Mouse (Mus musculus) forebrain, embryonic 11.5 days (tissue): ENCODE measurements around the gene Ss18l2. TPM values are rescaled to one million over a fixed set of nuclear protein-coding genes. Genes with fewer than 3 reads are reported as not detected.

Source experiments
- ATAC-seq: fragments of 200-750 bp; cut with Nextera tagmentation; replicated peaks from 2 replicates; pipeline ENCODE4 v1.8.0; 2017; ENCODE audit warnings: moderate TSS enrichment; ENCODE audit not compliant: low FRiP score
- DNase-seq: peaks from one replicate; pipeline ENCODE4 v3.0.0-alpha.2; 2017; ENCODE audit warnings: low spot score
- H3K27ac ChIP-seq: fragments of 300-500 bp; sonication (generic); 2 replicates; pipeline ENCODE4 v1.5.1; 2014; ENCODE audit warnings: low read depth, low read length
- H3K27me3 ChIP-seq: fragments of 300-500 bp; sonication (generic); 2 replicates; pipeline ENCODE4 v1.6.1; 2014; ENCODE audit warnings: mild to moderate bottlenecking, low read length, mixed read lengths; ENCODE audit not compliant: control insufficient read depth, insufficient read depth
- H3K36me3 ChIP-seq: fragments of 300-500 bp; sonication (generic); 2 replicates; pipeline ENCODE4 v1.6.1; 2014; ENCODE audit warnings: mild to moderate bottlenecking, low read length, moderate library complexity, mixed read lengths; ENCODE audit not compliant: control insufficient read depth, insufficient read depth
- H3K4me1 ChIP-seq: fragments of 300-500 bp; sonication (generic); replicated peaks from 2 replicates; pipeline ENCODE4 v1.6.1; 2014; ENCODE audit warnings: low read length, mixed read lengths; ENCODE audit not compliant: control insufficient read depth, insufficient read depth
- H3K4me2 ChIP-seq: fragments of 300-500 bp; sonication (generic); 2 replicates; pipeline ENCODE4 v1.6.1; 2014; ENCODE audit warnings: low read depth, mild to moderate bottlenecking, low read length, moderate library complexity, mixed read lengths; ENCODE audit not compliant: severe bottlenecking
- H3K4me3 ChIP-seq: fragments of 300-500 bp; sonication (generic); 2 replicates; pipeline ENCODE4 v1.5.1; 2014; ENCODE audit warnings: low read depth, low read length
- H3K9ac ChIP-seq: fragments of 300-500 bp; sonication (generic); 2 replicates; pipeline ENCODE4 v1.6.1; 2014; ENCODE audit warnings: low read length
- H3K9me3 ChIP-seq: fragments of 300-500 bp; sonication (generic); 2 replicates; pipeline ENCODE4 v1.6.1; 2016; ENCODE audit warnings: low read length, mixed read lengths; ENCODE audit not compliant: control insufficient read depth
- WGBS: fragments of 180-500 bp; shearing (Covaris S2); extraction: QIAGEN DNeasy Blood & Tissue Kit; methylation state at CpG from one replicate; pipeline ENCODE4 v1.1.7; 2014; 5-methylcytosine and 5-hydroxymethylcytosine counted together
- polyA plus RNA-seq: library from polyadenylated mRNA; unstranded; fragments of >200 nt; fragmentation: Nextera tagmentation; extraction: Ambion mirVana; gene quantifications from 2 replicates; pipeline ENCODE4 v1.2.1, GENCODE M21; 2014

The Ss18l2 gene
- polyA plus RNA-seq, 1 experiment from 2014 or later: 94.3 TPM

DNA sequence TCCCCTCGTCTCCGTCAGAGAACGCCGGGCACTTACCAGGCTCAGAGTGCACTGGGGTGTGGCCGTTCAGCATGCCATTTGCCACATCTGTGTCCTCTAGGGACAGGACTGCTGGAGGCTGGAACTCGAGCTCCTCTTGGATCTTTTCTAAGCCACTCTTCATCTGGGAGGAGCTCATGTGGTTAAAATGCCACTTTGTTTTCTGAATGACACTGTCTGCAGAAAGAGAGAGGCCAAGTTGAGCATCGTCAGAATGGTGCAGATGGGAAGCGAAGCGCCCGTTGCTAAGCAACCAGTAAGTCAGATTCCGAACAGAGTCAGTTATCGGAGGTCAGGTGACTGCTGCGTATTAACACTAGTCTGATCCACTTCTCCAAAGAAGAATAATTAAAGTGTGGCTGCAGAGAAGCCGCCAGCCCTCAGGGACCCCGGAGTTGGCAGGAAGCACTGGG lies 19.9 kb upstream of the Ss18l2 start:
- 80% methylated on average over 15 of the region's 15 CpGs for WGBS
- Histone ChIP-seq H3K4me2 (no peak overlapping the region), H3K9me3 (no peaks in the 10 kb centered on the region), H3K27me3 (no peaks in the 10 kb centered on the region), H3K27ac (no peak overlapping the region), H3K9ac (no peak overlapping the region), H3K4me1 (peaks cover 5% of the 10 kb centered on the region; the same call in 1 of the 2 replicates), H3K36me3 (peaks cover 4% of the 10 kb centered on the region), H3K4me3 (no peak overlapping the region)
- DNase-seq (no peak), ATAC-seq (peak; percentile 64)

GRCm38 (mm10) chr9:121690734-121691133 lies 19.4 kb upstream of the Ss18l2 start:
- Histone ChIP-seq H3K27me3 (no peaks in the 10 kb centered on the region), H3K4me2 (no peak overlapping the region), H3K9ac (no peak overlapping the region), H3K4me1 (peaks cover 5% of the 10 kb centered on the region; the same call in 1 of the 2 replicates), H3K27ac (no peak overlapping the region), H3K36me3 (peaks cover 4% of the 10 kb centered on the region), H3K9me3 (no peaks in the 10 kb centered on the region), H3K4me3 (no peak overlapping the region)
- ATAC-seq (no peak), DNase-seq (no peak)
- 91% methylated on average over 7 of the region's 7 CpGs for WGBS

DNA sequence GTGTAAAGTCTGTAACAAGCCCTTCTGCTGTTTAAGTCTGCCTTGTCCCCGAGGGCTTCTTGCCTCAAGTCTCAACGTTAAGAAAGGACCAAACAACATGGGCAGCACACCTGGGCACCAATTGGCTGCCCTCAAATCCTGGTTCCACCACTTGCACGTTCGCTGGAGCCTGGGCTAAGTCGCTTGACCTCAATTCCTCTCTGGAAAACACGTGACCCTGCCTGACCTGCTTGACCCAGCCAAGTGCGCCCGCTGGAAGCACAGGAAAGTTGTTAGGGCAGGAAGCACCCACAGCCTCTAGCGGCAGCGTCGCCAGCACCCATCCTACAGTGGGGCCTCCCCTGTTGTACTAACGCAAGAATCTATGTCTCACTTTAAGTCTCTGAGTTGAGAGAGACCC lies 15.4 kb upstream of the Ss18l2 start:
- H3K9ac ChIP-seq: no peak overlapping the region
- H3K4me3 ChIP-seq: no peak overlapping the region
- no peak for DNase-seq
- peaks cover 5% of the 10 kb centered on the region; the same call in 1 of the 2 replicates for H3K4me1 ChIP-seq
- no peaks in the 10 kb centered on the region; the same call in 1 of the 2 replicates for H3K36me3 ChIP-seq
- no peak overlapping the region for H3K4me2 ChIP-seq
- no peaks in the 10 kb centered on the region for H3K9me3 ChIP-seq
- H3K27me3 ChIP-seq: no peaks in the 10 kb centered on the region
- WGBS: 78% methylated on average over 12 of the region's 12 CpGs
- no peak overlapping the region for H3K27ac ChIP-seq
- ATAC-seq: no peak

- H3K9me3 ChIP-seq: no peaks in the 10 kb centered on the region
- H3K27ac ChIP-seq: no peak overlapping the region
- H3K4me3 ChIP-seq: no peak overlapping the region
- no peak for DNase-seq
- H3K36me3 ChIP-seq: no peaks in the 10 kb centered on the region; the same call in 1 of the 2 replicates
- no peaks in the 10 kb centered on the region for H3K4me1 ChIP-seq
- no peaks in the 10 kb centered on the region for H3K27me3 ChIP-seq
- H3K9ac ChIP-seq: no peak overlapping the region
- WGBS: 94% methylated on average over 9 of the region's 9 CpGs
- no peak overlapping the region for H3K4me2 ChIP-seq
- ATAC-seq: no peak
These were observed 13.5 kb upstream of the Ss18l2 start for GRCm38 (mm10) chr9:121696626-121697025.

- no peaks in the 10 kb centered on the region; the same call in 1 of the 2 replicates for H3K36me3 ChIP-seq
These were observed 12.7 kb upstream of the Ss18l2 start for GRCm38 (mm10) chr9:121697150-121698049.

GRCm38 (mm10) chr9:121704261-121704645 lies 5.9 kb upstream of the Ss18l2 start:
- H3K9ac ChIP-seq: peak overlapping the region; percentile 83
- H3K9me3 ChIP-seq: no peaks in the 10 kb centered on the region
- DNase-seq (no peak), ATAC-seq (no peak)
- peak overlapping the region; percentile 96 for H3K4me2 ChIP-seq
- 41% methylated on average over 11 of the region's 11 CpGs for WGBS
- peak overlapping the region; percentile 34; the same call in 1 of the 2 replicates for H3K27ac ChIP-seq
- H3K4me1 ChIP-seq: peaks cover 11% of the 10 kb centered on the region; the same call in 1 of the 2 replicates
- H3K27me3 ChIP-seq: no peaks in the 10 kb centered on the region
- H3K4me3 ChIP-seq: peak overlapping the region; percentile 83
- no peaks in the 10 kb centered on the region; the same call in 1 of the 2 replicates for H3K36me3 ChIP-seq

More at GRCm38 (mm10) chr9:121697150-121698049, 12.7 kb upstream of the Ss18l2 start:
- Histone ChIP-seq H3K27ac (no peak overlapping the region), H3K27me3 (no peaks in the 10 kb centered on the region), H3K4me3 (no peak overlapping the region), H3K4me2 (no peak overlapping the region), H3K9ac (no peak overlapping the region), H3K4me1 (no peaks in the 10 kb centered on the region), H3K9me3 (no peaks in the 10 kb centered on the region)
- no peak; the same call in 1 of the 2 replicates for ATAC-seq
- WGBS: 96% methylated on average over 1 of the region's 1 CpGs
- DNase-seq: no peak

GRCm38 (mm10) chr9:121704646-121705625 lies 5.2 kb upstream of the Ss18l2 start, which contains the start of gene Sec22c:
Gene Sec22c (minus strand): TSS chr9:121705490.
- Histone ChIP-seq H3K27ac (peak within 1 kb of the TSS; percentile 50), H3K4me1 (peaks cover 14% of the 10 kb centered on the region; the same call in 1 of the 2 replicates), H3K36me3 (no peaks in the 10 kb centered on the region; the same call in 1 of the 2 replicates), H3K4me2 (peak within 1 kb of the TSS; percentile 96), H3K4me3 (peak within 1 kb of the TSS; percentile 83), H3K9me3 (no peaks in the 10 kb centered on the region), H3K27me3 (no peaks in the 10 kb centered on the region), H3K9ac (peak within 1 kb of the TSS; percentile 83)
- DNase-seq (peak; percentile 93), ATAC-seq (peak; percentile 99)
- 2% methylated on average over 69 of the region's 69 CpGs for WGBS
